Mouse (Mus musculus) intestine, embryonic 16.5 days (tissue): Measurements from ENCODE around the gene Grid2. TPM values are rescaled to one million over a fixed set of nuclear protein-coding genes. Genes with fewer than 3 reads are reported as not detected.
A peak's percentile ranks its signal among the peaks of the same experiment; 100 is the strongest.

Experiments
- ATAC-seq: fragments of 200-750 bp; cut with Nextera tagmentation; 2 replicates; pipeline ENCODE4 v1.8.0; 2017; ENCODE audit warnings: moderate TSS enrichment, moderate library complexity
- H3K27ac ChIP-seq: fragments of 300-500 bp; sonication (generic); 2 replicates; pipeline ENCODE4 v1.5.1; 2014; ENCODE audit warnings: mild to moderate bottlenecking, low read length
- H3K27me3 ChIP-seq: fragments of 300-500 bp; sonication (generic); replicated peaks from 2 replicates; pipeline ENCODE4 v1.6.1; 2014; ENCODE audit warnings: low read length, control low read depth, mixed read lengths; ENCODE audit not compliant: control insufficient read depth, insufficient read depth
- H3K36me3 ChIP-seq: fragments of 300-500 bp; sonication (generic); 2 replicates; pipeline ENCODE4 v1.6.1; 2014; ENCODE audit warnings: low read length, control low read depth; ENCODE audit not compliant: control insufficient read depth, insufficient read depth
- H3K4me1 ChIP-seq: fragments of 300-500 bp; sonication (generic); 2 replicates; pipeline ENCODE4 v1.6.1; 2014; ENCODE audit warnings: low read length, control low read depth, mixed read lengths; ENCODE audit not compliant: control insufficient read depth, insufficient read depth
- H3K4me2 ChIP-seq: fragments of 300-500 bp; sonication (generic); 2 replicates; pipeline ENCODE4 v1.6.1; 2014; ENCODE audit warnings: low read depth, low read length, control low read depth
- H3K4me3 ChIP-seq: fragments of 300-500 bp; sonication (generic); 2 replicates; pipeline ENCODE4 v1.5.1; 2014; ENCODE audit warnings: mild to moderate bottlenecking, low read length
- H3K9ac ChIP-seq: fragments of 300-500 bp; sonication (generic); 2 replicates; pipeline ENCODE4 v1.6.1; 2014; ENCODE audit warnings: low read depth, low read length
- H3K9me3 ChIP-seq: fragments of 300-500 bp; sonication (generic); 2 replicates; pipeline ENCODE4 v1.6.1; 2016; ENCODE audit warnings: low read length, control low read depth; ENCODE audit not compliant: control insufficient read depth
- WGBS: fragments of 180-500 bp; shearing (Covaris S2); extraction: QIAGEN DNeasy Blood & Tissue Kit; methylation state at CpG from one replicate; pipeline ENCODE4 v1.1.7; 2014; 5-methylcytosine and 5-hydroxymethylcytosine counted together
- polyA plus RNA-seq: library from polyadenylated mRNA; unstranded; fragments of >200 nt; fragmentation: Nextera tagmentation; extraction: Ambion mirVana; gene quantifications from 2 replicates; pipeline ENCODE4 v1.2.1, GENCODE M21; 2015

Grid2 gene
- polyA plus RNA-seq, 1 experiment from 2014 or later: 0.43 TPM

DNA sequence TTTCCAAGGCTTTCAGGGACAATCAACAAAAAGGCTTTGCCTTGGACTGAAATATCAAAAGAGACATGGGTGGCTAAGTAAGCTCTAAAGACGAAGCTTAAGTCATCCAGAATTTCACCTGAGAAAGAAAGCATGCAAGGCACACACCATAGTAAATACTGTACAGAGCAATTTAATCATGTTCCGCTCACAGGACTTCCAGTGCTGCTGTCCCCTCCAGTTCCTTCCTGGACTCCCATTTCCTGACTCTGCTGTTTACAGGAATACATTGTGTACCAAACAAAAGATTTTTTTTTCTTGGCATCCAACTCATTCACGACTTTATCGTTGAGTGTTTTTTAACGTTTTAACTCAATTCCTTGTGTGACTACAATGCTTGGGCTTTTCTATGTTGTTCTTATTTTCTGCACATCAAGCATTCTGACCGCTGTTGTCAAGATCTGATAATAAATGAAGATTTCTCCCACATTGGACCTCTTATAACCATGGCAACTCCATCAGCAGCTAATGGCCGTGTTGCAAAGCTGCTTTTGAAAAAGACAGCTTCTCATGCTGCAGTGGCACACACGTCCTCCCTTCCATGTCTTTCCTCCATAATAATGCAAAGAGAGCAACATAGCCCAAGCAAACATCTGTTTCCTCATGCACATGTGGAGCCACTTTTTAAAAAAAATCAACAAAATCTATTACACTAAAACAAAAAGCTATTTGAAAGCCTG, 1361.9 kb downstream of the Grid2 start:
- H3K27ac ChIP-seq: no peak overlapping the region
- no peak overlapping the region for H3K4me3 ChIP-seq
- H3K9me3 ChIP-seq: no peaks in the 10 kb centered on the region
- no peak overlapping the region for H3K9ac ChIP-seq
- ATAC-seq: no peak
- H3K4me1 ChIP-seq: no peaks in the 10 kb centered on the region
- 70% methylated on average over 8 of the region's 8 CpGs for WGBS
- H3K36me3 ChIP-seq: no peaks in the 10 kb centered on the region
- no peak overlapping the region for H3K4me2 ChIP-seq
- H3K27me3 ChIP-seq: no peaks in the 10 kb centered on the region

DNA sequence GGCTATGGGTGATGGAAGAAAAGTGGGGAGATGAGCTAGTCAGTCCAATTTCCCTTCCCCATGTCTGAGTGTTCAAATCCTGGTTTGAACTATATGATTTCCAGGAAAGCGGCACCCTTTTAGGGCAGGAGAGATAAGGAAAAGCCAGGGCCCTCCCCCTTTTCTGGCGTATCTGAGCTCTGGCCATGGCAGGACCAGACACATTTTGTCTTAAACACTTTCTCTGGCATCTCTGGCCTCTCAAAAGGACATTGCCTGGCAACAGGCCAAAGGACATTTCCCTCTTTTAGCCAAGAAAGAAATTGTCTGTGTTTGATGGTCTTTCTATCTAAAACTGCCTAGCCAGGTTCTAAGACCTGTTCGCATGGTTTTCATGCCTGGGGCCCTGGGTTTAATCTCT, 1367.7 kb downstream of the Grid2 start:
- Histone ChIP-seq H3K27me3 (no peaks in the 10 kb centered on the region), H3K36me3 (no peaks in the 10 kb centered on the region), H3K4me2 (no peak overlapping the region), H3K9me3 (no peaks in the 10 kb centered on the region), H3K9ac (no peak overlapping the region), H3K4me1 (no peaks in the 10 kb centered on the region), H3K27ac (no peak overlapping the region), H3K4me3 (no peak overlapping the region)
- no peak for ATAC-seq
- WGBS: 55% methylated on average over 3 of the region's 3 CpGs

DNA sequence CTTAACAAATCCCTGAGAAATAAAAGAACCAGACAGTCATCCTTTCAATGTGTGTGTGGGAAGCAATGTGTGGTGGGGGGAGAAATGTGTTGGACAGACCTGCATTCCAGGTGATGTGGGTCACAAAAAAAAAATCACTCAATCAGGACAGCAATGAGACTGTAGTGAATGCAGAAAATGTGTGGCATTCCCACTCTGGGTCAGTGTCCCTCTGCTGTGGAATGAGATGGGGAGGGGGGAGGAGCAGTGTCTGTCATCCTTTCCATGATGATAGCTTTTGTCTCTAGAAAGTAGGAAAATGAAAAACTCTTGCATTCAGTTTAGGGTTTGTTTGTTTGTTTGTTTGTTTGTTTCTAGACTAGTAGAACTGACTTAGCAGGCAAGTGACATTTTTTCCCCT, 1392.0 kb downstream of the Grid2 start:
- H3K9me3 ChIP-seq: no peaks in the 10 kb centered on the region
- no peak overlapping the region for H3K27ac ChIP-seq
- no peak overlapping the region for H3K9ac ChIP-seq
- no peak overlapping the region for H3K4me2 ChIP-seq
- no peaks in the 10 kb centered on the region for H3K27me3 ChIP-seq
- no peaks in the 10 kb centered on the region for H3K36me3 ChIP-seq
- no peaks in the 10 kb centered on the region for H3K4me1 ChIP-seq
- no peak for ATAC-seq
- H3K4me3 ChIP-seq: no peak overlapping the region

DNA sequence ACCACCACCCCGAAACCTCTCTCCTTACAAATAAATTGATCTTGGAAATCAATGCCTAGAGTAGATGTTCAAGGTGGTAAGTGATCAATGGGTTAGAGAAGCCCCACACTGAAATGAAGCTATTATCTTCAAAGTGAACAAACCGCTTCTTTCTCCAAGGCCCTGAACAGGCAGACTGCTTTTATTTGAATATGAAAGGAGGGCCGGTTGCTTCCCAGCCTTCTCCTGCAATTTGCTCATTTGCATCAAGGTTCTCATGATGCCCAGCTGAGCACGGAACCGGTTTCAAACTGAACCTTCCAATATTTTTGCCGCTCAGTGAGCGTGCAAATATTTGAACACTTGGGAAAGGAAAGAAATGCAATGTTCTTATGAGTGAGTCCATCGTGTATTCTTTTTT, 1392.5 kb downstream of the Grid2 start:
- no peaks in the 10 kb centered on the region for H3K27me3 ChIP-seq
- ATAC-seq: no peak
- no peaks in the 10 kb centered on the region for H3K4me1 ChIP-seq
- H3K9me3 ChIP-seq: no peaks in the 10 kb centered on the region
- 63% methylated on average over 8 of the region's 8 CpGs for WGBS
- no peak overlapping the region for H3K4me2 ChIP-seq
- H3K36me3 ChIP-seq: no peaks in the 10 kb centered on the region
- H3K9ac ChIP-seq: no peak overlapping the region
- H3K4me3 ChIP-seq: no peak overlapping the region
- no peak overlapping the region for H3K27ac ChIP-seq

DNA sequence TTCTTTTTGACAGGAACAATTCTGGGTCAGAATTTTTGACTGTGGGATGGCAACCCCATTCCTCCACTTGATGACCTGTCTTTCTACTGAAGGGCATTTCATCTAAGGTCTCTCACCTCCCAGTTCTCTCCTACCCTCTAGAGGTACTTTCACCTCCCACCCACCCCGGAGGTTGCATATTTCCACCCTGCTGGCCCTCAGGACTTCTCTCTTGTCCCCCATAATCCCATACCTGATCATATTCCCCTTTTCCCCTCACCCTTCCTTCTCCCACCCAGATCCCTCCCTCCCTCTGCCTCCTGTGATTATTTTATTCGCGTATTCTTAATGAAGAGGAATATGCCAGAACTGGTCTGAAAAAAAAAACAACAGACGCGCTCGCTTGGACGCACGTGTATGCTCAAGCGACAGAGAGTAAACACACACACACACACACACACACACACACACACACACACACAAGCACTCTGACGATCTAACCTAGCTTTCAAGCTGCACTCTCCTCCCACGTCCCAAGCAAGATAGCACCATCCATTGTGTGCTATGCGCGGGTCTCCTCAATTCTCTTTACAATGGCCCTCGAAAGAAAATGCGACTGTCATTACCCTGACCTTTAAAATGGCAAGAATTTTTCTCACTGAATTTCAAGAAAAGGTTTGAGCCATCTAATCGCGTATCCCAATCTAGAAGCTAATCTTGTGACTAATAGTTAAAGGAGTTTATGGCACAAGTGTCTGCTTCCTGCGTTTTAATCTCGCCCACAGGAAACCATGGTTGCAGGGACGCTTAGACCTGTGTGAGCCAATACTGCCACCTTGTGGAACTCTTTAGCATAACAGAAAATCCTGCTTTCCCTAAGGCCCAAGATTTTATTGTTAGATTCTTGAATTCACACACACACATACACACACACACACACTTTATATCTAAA, 1393.9 kb downstream of the Grid2 start:
- 14% methylated on average over 20 of the region's 20 CpGs for WGBS
- H3K4me2 ChIP-seq: peak overlapping the region; percentile 67
- ATAC-seq: peak; percentile 90

DNA sequence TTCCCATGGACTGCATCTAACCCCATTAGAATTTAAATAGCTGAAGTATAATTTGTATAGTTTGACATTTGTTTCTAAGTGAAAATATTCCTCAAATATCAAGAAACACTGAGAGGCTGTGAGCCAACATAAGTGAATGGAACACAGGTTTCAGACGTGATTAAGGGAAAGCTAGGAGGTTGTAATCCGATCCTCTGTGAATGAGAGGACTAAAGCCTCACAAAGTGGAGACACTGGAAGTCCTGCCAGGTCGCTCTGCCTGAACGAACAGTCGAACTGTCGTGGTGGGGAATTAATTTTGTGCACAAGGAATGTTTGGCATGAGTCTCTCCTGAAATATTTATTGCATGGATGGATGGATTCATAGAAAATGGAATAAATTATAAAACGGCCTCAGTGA, 1395.1 kb downstream of the Grid2 start:
- Histone ChIP-seq H3K4me3 (no peak overlapping the region), H3K27me3 (no peaks in the 10 kb centered on the region), H3K27ac (no peak overlapping the region), H3K4me2 (no peak overlapping the region), H3K9ac (no peak overlapping the region), H3K4me1 (no peaks in the 10 kb centered on the region), H3K36me3 (no peaks in the 10 kb centered on the region), H3K9me3 (no peaks in the 10 kb centered on the region)
- WGBS: 37% methylated on average over 7 of the region's 7 CpGs
- no peak for ATAC-seq

More for the DNA sequence above, 1393.9 kb downstream of the Grid2 start:
- Histone ChIP-seq H3K27ac (no peak overlapping the region), H3K4me3 (peak overlapping the region; percentile 38), H3K9ac (no peak overlapping the region), H3K9me3 (no peaks in the 10 kb centered on the region), H3K27me3 (no peaks in the 10 kb centered on the region), H3K36me3 (no peaks in the 10 kb centered on the region), H3K4me1 (no peaks in the 10 kb centered on the region)

DNA sequence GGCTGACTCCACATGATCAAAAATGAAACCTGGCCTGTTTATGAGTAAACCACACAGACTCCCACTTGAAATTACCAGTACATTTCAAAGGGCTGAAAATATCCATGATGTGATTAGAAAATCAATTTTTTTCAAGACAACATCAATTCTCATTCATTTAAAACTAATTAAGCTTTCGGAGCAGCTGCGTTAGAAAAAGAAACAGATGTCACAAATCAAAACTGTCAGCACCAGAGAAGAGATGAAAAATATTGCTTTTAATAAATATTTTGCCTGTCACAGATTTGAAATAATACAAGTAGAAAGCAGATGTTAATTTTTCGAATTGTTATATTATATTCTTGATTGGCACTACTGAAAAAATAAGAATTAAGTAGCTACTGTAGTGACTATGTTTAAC, 1415.3 kb downstream of the Grid2 start:
- Histone ChIP-seq H3K36me3 (no peaks in the 10 kb centered on the region), H3K9me3 (no peaks in the 10 kb centered on the region), H3K9ac (no peak overlapping the region), H3K4me3 (no peak overlapping the region), H3K27ac (no peak overlapping the region), H3K4me1 (no peaks in the 10 kb centered on the region), H3K27me3 (no peaks in the 10 kb centered on the region), H3K4me2 (no peak overlapping the region)
- 72% methylated on average over 3 of the region's 3 CpGs for WGBS
- no peak for ATAC-seq

DNA sequence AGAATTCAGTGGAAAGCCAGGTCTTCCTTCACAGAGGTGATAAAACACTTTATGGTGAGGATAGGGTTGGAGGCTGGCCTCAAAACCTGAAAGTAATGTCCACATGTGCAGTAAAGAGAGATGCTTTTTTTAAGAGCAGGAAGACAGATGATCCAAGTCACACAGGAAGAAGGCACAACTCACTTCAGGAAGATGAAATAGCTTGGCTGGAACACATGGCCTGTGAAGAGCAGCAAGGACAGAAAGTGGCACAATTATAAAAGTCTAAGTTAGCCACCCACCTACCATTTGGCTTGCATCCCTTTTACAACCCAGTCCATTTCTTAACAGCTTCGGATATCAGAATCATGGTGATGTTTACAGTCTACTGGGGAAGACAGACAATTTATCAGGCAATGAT, 1423.1 kb downstream of the Grid2 start:
- Histone ChIP-seq H3K4me1 (no peaks in the 10 kb centered on the region), H3K27me3 (no peaks in the 10 kb centered on the region), H3K27ac (no peak overlapping the region), H3K9me3 (no peaks in the 10 kb centered on the region), H3K4me2 (no peak overlapping the region), H3K36me3 (no peaks in the 10 kb centered on the region), H3K4me3 (no peak overlapping the region), H3K9ac (no peak overlapping the region)
- no peak for ATAC-seq
- 34% methylated on average over 1 of the region's 1 CpGs for WGBS

DNA sequence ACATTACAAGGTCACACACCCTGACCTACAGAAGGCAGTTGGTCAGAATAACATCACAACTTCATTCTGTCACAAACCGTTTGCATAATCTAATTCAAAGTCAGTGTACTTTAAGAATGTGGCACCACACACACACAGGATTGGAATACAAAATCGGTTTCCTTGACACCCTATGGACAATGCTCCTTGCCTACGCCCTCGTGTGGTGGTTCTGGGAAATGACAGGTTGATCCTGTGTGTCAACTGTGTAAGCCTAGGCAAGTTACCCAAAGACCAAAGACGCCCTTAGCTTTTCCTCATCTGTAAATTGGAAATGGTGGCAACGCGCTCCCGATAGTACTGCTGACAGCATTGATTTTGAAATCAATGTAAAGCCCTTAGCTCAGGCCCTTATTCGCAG, 1428.3 kb downstream of the Grid2 start:
- H3K4me1 ChIP-seq: peaks cover 6% of the 10 kb centered on the region; the same call in 1 of the 2 replicates
- 42% methylated on average over 9 of the region's 9 CpGs for WGBS
- H3K27me3 ChIP-seq: no peaks in the 10 kb centered on the region
- H3K27ac ChIP-seq: no peak overlapping the region
- H3K4me3 ChIP-seq: no peak overlapping the region
- no peaks in the 10 kb centered on the region for H3K9me3 ChIP-seq
- ATAC-seq: no peak
- no peaks in the 10 kb centered on the region for H3K36me3 ChIP-seq
- H3K4me2 ChIP-seq: no peak overlapping the region
- no peak overlapping the region for H3K9ac ChIP-seq
